Mouse (Mus musculus) MN1 (cell line): ENCODE results near the gene Sh2d3c.

Experiments used
- DNase-seq: peaks from one replicate; pipeline ENCODE4 v3.0.0-alpha.2; 2016; ENCODE audit warnings: low spot score

The Sh2d3c gene

DNA sequence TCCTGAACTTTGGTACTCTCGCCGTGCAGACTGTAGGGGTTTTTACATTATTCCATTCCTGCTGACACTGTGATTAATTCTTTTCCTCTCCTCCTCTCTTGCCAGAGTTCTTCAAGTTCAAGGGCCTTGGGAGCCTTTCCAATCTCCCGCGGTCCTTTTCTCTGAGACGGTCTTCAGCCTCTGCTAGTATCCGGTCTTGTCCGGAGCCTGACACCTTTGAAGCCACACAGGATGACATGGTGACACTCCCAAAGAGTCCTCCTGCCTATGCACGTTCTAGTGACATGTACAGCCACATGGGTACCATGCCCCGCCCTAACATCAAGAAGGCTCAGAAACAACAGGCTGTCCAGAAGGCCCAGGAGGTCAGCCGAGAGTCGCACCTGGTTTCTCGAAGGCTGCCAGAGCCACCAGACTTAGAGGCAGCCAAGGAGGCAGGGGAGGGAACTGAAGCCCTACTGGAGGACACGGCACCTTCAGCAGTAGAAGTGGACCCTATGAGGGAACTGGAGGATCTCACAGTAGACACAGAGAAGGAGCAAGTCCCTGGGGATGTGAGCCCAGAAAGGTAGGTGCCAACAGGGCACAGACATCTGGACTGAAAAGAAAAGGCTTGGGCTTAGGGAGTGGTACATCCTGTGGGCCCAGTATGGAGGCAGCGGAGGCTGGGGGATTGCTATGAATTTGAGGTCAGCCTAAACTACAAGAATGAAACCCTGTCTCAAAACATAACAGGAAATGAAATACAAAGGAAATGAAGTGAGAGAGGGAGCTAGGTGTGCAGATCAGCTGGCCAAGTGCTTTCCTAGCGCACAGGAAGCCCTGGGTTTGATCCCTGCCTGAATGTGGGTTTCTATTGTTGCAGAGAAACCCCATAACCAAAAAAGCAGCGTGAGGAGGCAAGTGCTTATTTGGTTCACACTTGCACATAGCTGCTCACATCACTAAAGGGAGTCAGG, 4.3 kb downstream of the Sh2d3c start:
- DNase-seq: no peak

DNA sequence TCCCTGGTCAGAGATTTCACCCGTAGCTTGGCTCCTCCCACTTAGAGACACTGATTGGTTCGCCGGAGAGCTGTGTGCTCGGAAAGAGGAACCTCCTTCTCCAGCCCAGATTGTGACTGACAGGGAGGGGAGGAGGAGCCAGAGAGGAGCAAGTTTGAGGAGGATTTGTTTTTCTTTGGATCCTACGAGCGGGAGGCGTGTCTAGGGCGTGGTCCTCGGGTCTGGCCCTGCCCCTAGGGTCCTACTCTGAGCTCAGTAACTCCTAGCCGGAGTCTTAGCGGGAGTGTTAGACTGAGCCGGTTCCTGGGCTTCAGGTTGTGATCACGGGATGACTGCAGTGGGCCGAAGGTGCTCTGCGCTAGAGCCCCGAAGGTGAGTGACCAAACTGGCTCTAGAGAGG, 6.6 kb downstream of the Sh2d3c start:
- DNase-seq: peak; percentile 93

DNA sequence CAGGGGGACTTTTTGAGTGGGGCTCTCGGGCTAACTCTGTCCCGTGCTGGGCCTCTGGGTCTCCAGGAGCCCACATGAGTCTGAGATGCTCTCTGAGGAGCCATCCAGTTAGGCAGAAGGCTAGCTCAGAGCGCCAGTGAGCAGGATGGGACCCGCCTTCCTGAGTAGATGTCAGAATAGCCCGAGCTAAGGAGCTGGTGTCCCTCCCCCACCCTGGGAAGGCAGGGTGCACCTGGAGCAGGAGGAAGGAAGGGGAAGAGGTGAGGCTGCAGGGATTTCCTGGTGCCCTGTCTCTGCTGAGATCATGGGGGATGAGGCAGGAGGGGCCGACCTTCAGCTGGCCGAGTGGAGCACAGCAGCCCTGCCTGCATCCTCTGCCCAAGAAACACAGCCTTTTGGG, 7.6 kb downstream of the Sh2d3c start:
- no peak for DNase-seq

DNA sequence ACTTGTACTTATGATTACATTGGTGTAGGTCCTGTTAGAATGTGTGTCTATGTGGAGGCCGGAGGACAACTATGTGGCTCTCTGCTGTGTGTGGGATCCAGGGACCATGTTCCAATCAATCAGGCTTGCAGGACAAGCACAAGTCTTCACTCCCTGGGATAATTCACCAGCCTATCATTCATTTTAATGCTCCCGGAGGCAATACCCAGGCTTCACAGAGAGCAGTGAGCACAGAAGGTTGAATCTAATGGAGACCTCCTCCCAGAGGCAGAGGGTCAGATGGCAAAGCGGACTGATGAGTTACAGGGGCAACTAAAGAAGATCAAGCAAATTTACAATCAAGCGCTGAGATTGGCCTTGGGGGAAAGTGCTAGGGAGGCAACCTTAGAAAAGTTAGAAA, 8.7 kb downstream of the Sh2d3c start:
- no peak for DNase-seq

DNA sequence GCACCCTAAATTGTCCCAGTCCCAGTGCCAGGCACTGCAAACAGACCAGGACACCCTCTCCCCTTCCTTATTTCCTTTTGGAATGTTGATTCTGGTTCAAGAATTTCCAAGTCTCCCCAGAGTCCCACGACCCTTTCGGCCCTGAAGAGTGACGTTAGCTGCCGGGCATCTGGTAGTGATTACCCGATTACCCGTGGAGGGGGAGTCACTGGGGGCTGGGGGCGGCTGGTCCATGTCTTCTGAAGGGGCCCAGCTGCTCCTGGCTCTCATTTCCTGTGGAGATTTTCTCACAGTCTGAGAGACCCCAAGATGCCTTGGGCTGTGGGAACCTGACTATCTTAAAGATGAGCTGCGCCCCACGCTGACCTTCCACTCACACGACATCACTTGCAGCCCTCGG, 10.0 kb downstream of the Sh2d3c start:
- DNase-seq: no peak

DNA sequence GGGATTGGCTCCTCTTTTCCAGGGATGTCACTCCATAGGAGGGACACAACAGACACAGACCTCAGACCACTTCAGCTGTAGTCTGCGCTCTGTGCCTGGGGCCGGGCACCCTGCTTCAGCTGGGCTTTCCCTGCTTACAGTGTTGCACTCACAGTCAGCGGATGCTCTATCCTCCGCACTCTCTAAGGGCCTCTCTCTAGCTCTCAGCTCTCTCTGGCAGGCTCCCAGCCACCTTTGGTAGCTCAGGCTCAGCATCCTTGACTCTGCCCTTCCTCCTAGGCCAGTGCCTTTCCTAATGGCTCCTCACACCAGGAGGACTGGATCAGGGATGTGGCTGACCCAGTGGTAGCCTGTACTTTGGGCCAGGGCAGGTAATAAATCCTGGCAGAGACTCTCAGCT, 11.1 kb downstream of the Sh2d3c start:
- no peak for DNase-seq

DNA sequence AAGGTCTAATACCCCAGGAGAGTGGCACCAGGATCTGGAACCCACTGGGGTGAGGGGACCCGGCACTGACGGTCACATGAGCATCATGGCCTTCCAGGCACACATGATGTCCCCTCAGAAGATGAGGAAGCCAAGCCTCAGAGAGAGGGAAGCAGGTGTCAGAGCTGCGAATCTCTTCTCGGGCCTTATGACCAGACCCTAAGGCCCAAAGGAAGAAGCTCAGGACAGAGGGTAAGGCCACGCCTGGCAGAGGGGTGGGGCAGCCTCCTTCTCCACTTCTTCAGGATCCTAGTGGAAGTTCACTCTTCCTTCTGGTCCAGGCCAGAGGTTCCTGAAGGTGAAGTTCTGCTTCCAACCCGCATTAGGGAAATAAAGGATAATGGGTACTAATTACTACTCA, 11.8 kb downstream of the Sh2d3c start:
- DNase-seq: no peak

DNA sequence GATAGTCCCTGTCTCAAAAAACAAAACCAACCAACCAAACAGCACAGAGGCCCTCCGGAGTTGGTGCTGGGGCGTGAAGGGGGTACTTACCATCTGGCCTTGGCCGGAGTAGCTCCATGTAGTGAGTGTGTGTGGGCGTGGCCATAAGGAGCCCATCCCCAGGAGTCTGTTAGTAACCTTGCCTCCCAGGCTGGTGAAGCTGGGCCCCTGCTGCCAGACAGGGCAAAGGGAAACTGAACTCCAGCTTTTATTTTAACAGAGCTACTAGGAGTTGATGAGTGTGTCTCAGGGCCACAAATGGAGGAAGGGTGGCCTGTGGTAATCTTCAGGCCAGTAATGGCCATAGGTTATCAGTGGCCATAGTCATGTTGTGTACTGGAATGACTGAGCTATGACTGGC, 13.6 kb downstream of the Sh2d3c start:
- DNase-seq: no peak

DNA sequence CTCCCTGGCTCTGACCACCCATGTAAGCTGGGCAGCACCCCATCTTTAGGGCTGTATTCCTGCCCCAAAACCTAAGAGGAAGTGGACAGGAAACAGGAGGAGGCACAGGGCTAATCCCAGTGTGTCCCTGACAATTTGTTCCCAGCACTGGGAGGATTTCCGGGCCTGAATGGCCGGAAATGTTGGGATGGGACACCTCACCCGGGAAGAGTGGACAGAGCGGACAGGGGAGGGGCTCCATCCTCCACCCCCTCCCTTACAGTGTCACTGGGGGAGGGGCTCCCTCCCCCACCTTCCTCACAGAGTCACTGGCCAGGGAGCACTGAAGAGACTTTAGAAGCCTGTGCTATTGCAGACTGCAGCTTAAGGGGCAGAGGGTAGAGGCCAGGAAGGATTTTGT, 14.1 kb downstream of the Sh2d3c start:
- no peak for DNase-seq

DNA sequence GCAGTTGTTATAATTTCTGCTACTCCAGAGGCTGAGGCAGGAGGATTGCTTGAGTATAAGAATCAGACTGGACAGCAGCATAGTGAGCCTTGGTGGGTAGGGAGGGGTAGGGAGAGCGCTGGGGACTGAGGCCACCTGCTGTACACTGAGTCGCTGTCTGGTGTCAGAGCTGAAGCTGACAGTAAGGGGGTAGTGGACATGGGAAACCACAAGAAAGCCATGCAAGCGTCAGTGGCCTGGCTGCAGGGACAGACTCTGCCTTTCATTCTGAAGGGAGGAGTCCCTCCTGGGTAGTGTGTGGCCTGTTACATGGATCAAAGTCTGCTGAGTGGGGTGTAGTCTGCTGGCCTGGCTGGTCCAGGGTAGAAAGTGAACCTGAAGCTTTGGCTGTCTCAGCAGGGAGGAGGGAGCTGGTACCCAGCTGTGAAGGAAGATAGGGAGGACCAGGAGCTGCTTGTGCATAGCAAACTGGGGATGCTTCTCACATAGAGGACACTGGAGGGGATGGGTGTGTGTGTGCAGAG, 15.5 kb downstream of the Sh2d3c start:
- DNase-seq: no peak

DNA sequence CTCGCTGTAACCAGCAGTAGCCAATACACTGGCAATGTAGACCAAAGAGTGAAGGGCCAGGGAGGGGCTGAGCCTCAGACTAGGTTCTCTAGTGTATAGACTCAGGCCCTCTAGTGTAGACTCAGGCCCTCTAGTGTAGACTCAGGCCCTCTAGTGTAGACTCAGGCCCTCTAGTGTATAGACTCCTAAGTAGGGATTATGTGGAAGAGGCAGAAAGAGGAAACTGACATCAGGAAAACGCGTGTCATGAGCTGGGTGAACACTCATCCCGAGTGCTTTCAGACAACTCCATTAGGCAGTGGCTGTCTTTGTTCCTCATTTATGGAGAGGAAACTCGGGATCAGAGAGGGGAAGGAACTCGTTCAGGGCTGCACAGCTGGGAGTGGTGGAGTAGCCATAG, 16.2 kb downstream of the Sh2d3c start:
- no peak for DNase-seq

DNA sequence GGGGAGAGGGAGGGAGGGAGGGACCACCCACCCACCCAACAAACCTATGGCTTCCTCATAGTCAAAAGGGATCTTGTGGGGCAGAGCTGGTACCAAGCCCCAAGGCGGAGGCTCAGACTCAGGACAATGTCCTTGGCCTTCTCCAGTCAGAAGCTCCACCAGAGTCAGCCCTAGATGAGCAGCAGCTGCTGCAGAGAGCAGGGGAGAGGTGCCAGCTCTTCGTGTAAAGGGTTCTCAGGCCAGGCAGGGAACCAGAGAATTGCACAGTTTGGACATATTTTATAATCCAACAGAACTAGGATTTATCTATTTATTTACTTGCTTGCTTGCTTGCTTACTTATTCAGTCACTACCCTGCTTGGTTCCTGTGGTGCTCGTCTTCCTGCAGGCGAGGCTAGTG, 18.5 kb downstream of the Sh2d3c start:
- no peak for DNase-seq

DNA sequence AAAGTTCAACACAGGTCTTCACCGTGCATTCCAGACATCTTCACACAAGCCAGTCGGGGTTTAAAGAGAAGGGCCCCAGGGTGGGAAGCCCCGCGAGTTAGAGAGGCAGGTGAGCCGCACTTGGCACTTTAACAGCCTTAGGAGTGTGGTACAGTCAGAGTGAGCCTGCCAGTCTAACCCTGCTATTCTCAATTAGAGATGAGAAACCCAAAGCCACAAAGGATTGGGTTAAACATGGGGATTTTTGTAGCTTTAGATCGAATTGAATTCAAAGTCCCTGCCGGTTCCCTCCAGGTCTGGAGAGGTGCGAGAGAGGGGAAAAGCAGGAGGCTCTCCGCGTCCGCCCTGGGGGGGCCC, 20.0 kb downstream of the Sh2d3c start, which contains the start of gene 6330409D20Rik:
Gene 6330409D20Rik, minus strand, starts transcription at position 101 of the 357 bp plus-strand sequence.
- DNase-seq: no peak

DNA sequence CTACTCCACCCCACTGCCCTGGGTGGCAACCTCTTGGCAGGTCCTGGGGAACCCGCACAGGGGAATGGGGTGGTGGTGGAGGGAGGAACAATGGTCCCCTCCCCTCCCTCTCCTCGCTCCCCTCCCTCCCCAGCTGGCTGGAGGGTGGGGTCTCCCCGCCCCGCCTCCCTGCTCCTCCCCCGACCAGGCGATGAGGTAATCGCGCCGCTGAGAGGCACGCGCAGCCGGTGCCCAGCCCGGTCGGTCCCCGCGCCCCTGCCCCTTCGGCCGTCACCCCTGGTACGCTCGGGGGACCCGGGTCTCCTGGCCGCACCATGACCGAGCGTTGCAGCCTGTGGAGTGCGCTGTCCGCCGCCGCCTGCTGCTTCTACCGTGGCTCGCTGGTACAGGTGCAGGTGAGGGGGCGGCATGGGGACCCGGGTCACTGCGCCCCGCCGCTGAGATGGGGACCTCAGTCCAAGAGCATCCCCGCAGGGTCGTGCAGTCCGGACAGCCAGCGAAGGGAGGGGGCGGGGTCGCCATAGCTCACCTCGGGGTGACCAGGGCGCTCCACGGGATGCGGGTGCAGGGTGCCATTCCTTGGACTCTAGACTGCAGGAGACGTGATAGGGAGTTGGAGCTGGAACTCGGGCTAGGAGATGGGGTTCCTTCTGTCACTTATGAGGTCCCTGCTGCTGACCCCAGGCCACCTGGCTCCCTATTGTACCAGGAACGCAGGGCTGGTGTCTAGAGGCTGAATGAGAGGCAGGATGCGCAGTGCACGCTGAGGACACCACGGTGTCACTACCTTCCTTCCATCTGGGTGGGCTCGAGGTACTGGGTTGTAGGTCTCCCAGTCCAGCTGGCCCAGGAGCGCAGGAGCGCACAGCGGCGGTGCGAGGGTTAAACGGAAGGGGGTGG, 20.7 kb downstream of the Sh2d3c start:
- peak; percentile 70 for DNase-seq

DNA sequence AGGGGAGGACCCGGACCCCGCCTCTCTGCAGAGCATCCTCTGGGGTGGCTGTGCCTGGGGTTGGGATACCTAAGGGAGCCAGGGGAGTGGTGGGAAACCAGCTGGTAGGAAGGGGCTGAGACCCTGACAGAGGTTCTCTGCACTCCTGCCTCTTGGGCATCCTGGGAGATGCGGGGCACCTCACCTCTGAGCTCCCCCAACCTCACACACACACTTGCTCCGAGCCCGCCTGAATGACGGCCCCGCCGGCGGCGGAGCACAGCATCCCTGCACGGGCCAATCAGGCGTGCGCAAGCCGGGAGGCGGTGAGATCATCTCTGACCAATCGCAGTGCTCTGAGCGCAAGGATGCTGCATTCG, 21.3 kb downstream of the Sh2d3c start:
- peak; percentile 80 for DNase-seq

DNA sequence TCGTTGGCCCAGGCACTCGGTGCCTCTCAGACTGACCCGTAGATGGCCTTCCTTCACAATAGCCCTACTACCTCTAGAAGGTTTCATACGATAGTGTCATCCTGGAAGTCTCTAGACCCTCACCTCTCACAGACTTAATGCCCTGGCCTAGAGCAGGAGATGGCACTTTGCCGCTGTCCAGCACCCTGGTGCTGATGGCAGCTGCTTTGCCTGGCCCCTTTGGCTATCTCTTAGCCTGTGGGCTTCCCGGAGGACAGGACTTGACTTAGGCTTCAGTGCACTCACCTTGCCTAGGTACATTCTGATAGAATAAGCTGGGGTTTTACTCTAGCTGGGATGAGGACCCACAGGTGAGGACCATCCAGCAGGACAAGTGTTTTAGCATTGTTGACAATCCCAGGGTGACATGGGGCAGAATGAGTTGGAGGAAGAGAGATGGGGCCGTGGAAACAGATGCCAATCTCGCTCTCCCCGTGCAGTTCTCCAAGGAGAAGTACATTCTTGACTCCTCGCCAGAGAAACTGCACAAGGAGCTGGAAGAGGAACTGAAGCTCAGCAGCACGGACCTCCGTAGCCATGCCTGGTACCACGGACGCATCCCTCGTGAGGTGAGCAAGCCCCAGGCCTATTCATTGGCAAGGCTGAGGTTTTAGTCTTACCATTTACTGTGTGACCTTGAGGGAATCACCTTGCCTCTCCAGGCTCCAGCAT, 23.6 kb downstream of the Sh2d3c start:
- DNase-seq: no peak

DNA sequence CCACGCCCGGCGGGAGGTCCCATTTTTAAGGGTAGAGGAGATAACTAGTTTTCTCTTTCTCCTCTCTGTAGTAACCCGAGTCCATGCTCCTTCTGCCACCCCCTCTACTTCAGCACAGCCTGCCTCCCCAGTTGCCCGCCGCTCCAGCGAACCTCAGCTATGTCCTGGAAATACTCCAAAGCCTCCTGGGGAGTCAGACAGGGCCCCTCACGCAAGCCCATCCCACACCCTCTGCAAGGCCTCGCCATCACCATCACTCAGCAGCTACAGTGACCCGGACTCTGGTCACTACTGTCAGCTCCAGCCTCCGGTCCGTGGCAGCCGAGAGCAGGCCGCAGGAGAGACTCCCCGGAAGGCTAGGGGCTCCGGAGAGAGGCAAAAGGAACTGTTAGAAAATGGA, 28.2 kb downstream of the Sh2d3c start:
- no peak for DNase-seq

DNA sequence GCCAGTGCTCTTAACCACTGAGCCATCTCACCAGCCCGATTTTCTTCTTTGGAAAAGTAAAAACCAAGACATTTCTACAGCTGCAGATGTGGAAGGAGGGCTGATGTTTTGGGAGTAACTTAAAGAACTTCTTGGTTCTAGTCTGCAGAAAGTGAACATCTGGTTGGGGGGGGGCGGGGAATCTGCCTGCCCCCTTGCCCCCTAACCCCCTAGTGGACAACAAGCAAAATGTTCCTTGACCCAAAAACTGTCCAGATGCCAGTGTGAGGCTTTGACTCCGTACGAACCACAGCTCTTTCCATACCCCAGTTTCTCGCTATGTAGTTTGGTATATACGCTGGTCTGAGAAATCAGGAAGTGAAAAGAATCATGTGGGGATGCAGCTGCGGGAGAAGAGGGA, 29.3 kb downstream of the Sh2d3c start:
- DNase-seq: no peak

DNA sequence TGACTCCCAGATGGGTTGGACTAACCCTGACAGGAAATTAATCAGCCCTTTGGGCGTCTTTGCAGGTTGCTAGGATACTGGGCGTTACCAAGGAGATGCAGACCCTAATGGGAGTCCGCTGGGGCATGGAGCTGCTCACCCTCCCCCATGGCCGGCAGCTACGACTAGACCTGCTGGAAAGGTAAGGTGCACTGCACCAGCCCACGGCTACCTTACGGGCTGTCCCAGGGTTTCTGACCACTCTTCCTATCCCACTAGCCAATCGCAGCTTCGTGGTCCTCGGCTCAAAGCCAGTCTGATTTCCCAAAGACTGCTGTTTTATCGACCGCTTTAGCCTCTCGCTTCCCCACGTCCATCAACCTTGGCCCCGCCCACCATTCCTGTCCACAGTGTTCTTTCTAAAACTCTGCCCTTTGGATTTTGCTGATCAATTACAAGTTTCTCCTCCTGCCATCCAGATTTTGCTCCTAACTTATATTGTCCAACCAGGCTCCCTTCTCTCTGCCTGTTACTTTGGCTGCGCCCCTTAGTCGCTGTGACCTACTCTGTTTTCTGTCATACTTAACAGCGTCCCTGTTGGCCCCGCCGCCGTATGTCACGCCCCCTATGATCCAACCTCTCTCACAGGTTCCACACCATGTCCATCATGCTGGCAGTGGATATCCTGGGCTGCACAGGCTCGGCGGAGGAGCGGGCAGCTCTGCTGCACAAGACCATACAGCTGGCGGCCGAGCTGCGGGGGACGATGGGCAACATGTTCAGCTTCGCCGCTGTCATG, 30.2 kb downstream of the Sh2d3c start:
- DNase-seq: peak; percentile 70

DNA sequence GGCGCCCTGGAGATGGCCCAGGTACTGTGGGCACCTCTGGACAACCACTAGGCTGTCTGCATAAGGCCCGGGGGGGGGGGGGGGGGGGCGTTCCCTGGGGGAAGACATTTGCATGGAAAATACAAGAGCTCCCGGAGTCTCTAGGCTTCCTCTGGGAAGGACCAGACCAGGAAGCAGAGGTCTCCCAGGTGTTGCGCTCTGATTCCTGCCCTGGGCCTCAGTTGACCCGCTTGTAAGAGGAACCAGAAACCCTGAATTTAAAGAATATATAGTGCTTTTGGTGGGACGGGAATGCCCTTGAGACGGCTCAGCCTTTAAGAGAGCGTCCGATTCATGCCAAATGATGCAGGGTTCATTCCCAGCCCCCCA, 30.8 kb downstream of the Sh2d3c start:
- no peak for DNase-seq

DNA sequence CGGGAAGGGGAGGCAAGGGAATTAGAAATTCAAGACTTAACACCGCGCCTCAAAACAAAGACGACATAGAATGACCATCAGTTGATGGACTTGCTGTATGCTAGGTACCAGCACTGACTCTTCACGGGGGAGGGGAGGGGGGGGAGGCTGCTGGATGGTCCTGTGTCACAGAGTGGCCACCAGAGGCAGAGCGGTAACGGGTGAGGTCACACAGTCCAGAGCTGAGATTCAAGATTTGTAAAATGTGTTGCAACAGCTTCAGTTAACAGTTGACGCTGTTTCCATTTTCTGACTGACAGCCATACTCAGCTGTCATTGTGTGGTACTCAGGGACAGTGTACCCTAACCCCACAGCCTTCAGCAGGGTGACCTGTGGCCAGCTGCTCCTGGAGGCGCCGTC, 31.3 kb downstream of the Sh2d3c start:
- DNase-seq: peak; percentile 36

DNA sequence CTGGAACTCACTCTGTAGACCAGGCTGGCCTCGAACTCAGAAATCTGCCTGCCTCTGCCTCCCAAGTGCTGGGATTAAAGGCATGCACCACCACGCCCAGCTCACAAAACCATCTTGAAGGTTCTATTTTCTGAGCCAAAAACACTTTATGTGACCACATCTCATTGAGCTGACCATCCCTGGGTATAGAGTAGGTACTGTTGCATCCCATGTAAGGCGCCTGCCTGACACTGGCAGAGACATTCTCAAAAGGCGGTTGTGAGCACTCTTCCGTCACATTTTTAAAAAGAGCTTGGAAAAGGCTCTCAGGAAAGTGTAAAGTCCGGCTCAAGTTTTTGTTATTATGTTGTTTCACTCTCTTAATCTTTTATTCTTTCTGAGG, 35.8 kb downstream of the Sh2d3c start:
- DNase-seq: no peak
